Mouse (Mus musculus): ENCODE data around the gene Prdx2.

Gene Prdx2

DNA sequence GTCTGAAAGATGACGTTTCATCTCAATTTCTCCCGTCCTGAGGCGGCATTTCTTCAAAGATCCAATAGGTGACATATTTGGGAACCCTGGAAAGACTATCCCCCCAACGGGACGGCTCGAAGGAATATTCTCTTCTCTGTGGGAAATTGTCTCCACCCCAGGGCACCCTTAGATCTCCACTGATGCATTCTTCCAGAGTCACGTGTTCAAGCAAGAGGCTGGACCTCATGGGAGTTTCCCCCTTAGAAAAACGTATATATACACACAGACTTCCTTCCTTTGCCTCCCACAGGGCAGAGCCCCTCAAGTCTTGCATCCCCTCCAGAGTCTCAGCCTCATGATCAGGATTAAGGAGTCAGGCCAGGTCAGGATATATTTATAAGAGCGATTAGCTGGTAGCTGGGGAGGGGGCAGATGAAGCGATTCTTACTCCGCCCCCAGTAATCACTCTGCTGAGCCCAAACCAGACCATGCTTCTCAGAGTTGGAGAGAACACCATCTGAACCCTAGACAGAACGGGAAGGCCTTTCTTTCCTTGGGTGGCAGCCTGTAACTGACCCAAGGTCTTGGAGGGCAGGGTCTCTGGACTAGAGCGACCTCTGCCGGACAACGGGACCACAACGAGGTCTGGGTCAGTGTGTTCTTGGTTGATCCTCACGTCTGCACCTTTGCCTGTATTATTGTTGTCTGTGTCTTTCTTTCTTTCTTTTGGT is 22.7 kb upstream of the Prdx2 start, which contains the start of gene Rtbdn:
Rtbdn (plus strand) TSS at position 464 of the 713 bp plus-strand sequence.
- DNase-seq (ENCODE audit: low spot score in 2 of 2): no peak

DNA sequence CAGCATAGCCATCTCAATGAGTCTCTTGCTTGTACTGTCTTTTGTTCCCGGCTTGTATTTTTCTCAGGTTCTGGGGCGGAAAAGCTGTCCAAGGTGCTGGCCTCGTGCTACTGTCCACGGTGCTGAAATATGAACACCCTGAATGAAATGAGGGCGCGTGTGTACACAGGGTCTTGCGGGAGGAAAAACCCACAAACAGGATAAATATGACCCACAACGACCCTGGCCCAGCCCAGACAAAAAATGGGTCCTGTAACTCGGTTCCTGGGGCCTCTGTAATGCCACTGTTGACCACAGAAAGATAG is 22.2 kb upstream of the Prdx2 start:
- no peak for DNase-seq (ENCODE audit: low spot score in 2 of 2)

DNA sequence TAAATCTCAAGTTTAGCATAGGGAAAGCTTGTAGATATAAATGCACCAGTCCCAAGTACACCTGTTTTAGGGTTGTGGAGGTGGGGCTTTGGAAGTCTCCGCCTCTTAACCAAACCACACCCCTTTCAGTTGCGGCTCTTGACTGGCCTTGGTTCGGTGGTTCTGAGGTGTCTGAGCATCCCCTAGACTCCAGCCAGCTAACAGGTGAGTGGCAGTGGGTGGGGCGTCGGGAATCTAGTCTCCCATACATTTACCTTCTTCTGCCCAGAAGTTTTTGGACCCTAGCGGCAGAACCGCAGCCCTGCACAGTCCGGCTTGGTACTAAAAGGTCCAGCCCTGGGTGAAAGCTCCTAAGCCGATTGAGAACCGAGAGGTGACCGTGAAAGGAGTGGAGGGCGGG is 19.6 kb upstream of the Prdx2 start:
- DNase-seq (ENCODE audit: low spot score in 2 of 2): no peak

DNA sequence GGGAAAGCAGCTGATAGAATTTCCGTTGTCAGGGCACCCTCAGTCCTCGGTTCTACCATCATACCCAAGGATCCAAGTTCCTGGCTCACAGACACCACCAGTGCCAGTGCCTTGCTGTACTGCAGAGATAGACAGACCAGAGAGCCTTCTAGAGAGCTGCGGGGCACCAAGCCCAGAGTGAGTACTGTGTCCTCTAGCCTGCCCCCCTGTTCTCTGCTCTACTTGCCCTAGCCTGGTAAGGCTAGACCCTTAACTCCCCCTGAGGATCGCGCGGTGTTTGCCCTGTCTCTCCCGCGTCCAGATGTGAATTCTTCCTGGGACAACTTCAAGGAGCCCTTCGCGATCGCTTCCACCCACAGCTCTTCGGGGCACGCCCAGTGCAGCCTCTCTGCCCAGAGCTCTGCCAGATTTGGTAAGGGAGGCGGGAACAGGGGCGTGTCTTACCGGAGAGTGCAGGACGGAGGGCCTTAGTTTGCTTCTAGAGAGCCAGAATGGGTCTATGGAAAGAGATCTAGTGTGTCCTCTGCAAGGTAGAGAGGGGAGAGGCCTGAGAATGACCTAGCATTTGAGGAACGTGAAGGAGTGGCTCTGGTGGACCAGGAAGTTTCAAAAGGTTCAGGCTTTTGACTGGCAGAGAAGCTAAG is 16.7 kb upstream of the Prdx2 start:
- no peak for DNase-seq (ENCODE audit: low spot score in 2 of 2)

DNA sequence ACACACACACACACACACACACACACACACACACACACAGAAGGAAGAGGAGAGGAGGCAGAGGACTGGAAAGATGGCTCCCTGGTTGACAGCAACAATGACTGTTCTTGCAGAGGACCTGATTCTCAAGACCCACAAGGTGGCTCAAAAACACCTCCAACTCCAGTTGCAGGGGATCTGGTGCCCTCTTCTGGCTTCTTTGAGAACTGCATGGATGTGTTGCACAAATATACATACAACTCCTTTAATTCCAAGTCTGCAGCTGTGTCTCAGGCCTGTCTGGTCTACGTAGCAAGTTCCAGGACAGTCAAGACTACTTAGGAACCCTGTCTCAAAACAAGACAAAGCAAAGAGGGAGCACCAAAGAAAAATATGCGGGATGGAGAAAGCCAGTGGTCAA is 12.6 kb upstream of the Prdx2 start:
- peak in 1 of 2 experiments; percentile 87 for DNase-seq (ENCODE audit: low spot score in 2 of 2)

DNA sequence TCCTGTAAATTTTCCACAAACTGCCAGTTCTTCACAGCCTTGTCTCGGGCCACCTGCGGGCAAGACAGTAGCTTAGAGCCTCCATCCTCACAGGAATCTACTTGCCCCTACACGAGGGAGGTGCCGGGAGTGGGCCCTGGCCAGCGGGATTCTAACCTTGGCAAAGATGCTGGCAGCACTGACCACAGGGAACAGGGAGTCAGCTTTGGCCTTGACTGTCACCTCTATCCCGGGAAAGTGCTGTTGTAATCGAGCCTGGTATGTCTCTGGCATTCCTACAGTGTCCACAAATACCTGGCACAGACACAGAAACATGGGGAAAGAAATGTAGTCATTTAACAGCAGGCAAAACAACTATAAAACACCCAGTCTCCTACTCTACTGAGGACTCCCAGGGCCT is 9.6 kb upstream of the Prdx2 start:
- DNase-seq (ENCODE audit: low spot score in 2 of 2): no peak

DNA sequence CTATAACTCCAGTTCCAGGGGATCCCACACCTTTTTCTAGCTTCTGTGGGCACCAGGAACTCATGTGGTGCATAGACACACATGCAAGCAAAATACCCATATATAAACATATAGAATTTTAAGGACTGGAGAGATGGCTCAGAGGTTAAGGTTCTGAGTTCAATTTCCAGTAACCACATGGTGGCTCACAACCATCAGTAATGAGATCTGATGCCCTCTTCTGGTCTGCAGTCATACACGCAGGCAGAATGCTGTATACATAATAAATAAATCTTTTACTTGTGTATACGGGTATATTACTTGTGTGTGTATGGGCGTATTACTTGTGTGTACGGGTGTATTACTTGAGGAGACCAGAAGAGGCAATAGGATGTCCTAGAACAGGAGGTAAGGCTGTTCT is 5.4 kb upstream of the Prdx2 start:
- no peak for DNase-seq (ENCODE audit: low spot score in 2 of 2)

DNA sequence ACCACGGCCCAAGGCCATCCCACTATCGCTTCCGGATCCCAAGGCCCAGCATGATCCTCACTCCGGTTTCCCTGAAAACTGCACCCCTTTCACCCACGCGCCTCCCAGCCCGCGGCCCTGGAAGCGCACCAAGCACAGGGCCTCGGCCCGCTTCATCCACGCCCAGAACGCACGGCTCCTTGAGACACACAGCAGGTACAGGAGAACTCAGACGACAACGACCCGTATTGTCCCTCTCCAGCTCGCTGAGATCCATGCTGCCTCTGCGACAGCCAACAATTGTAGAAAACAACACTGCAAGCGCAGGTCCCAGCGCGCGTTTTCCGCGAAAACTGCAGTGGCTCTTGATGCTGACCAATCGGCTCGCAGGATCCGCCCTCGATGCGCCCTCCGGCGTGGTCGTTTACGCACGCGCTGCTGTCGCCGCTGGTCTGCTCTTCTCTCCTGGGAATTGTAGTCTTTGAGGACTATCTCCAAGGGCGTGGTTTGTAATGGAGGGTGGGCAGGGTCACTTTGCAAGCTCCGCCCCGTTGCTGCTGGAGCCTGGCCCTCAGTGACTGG is 3.6 kb upstream of the Prdx2 start:
- peak; percentile 88 to 95 for DNase-seq (ENCODE audit: low spot score in 2 of 2)

DNA sequence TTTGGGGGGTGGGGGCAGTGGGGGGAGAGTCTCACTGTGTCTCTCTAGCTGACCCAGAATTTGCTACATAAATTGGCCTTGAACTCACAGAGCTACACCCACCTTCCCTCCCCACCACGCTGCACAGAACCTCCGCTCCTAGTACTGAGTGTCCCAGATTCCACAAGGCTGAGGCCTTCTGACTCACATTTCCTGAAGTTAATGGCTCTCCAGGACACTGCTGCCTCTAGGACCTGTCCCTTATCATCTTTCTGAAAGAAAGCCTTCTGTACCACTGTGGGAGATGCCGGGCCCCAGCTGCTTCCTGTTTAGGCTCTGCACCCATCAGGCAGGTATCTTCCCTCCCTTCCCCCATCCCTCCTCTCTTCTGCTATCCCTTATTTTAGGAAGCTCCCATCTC is 2.8 kb upstream of the Prdx2 start:
- DNase-seq (ENCODE audit: low spot score in 2 of 2): no peak

DNA sequence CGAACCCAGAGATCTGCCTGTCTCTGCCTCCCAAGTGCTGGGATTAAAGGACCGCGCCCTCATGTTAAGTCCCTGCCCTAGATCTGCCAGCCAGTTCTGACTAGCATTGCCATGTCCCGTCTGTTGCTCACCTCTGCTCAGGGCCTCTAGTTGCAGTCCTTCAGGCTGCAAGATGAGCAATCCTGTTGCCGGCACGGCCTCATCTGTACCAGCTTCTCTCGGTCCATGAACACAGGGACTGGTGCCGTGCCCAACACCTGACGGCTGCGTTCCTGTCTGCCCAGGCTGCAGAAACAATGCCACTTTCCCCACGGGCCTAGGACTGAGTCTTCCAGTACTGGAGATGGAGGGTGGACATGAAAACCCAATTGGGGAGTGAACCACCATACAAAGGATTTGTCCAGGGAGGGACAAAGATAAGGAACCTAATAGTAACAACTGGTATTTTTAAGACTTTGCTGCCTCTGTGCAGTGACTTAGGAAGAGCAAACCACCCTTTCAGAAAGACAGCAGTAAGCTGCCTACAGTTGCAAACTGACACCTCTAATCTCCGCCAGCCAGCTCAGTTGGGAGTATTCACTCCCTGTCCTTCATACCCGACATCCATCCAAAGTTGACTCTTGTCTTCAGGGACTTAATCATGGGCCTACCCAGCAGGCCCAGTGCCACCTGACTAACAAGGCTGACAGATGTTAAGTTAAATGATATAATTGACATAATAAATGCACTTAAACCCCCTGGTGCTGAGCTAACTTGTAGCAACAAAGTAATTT is 1.7 kb upstream of the Prdx2 start:
- no peak for DNase-seq (ENCODE audit: low spot score in 2 of 2)

DNA sequence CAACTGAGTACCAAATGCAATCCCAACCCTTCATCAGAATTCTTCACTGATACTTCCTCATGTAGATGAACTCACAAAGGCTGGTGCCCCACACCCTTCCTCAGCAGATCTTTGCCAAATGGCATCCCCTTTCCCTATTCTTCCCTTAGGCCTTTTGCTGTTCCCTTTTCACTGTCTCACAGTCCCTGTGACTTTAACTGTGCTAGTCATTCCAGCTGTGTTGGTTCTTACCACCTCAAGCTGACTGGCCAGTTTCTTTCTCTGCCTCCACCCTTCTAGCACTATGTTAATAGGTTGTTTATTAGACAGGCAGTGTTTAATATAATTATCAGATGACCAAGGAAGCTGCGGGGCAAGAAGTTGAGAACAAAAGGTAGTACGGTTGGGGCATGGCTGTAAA is 737 bp upstream of the Prdx2 start:
- no peak for DNase-seq (ENCODE audit: low spot score in 2 of 2)

DNA sequence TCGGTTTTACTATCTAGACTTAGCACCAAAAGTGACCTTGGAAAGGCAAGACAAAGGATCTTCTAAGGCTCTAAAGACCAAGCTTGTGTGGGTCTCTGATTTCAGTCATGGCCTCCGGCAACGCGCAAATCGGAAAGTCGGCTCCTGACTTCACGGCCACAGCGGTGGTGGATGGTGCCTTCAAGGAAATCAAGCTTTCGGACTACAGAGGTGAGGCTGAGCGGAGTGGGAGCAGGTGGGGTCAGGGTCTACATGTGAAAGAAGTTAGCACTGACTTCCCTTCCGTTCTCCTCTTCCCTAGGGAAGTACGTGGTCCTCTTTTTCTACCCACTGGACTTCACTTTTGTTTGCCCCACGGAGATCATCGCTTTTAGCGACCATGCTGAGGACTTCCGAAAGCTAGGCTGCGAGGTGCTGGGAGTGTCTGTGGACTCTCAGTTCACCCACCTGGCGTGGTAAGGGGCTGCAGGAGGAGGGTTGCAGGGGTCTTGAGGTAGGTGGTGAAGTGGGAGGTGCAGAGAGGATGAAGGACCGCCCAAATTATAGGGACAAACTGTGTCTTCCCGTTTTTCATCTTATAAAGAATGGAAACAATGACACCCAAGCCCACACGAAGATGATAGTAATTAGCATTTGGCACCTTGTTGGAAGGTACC is 876 bp downstream of the Prdx2 start:
- no peak for DNase-seq (ENCODE audit: low spot score in 2 of 2)

DNA sequence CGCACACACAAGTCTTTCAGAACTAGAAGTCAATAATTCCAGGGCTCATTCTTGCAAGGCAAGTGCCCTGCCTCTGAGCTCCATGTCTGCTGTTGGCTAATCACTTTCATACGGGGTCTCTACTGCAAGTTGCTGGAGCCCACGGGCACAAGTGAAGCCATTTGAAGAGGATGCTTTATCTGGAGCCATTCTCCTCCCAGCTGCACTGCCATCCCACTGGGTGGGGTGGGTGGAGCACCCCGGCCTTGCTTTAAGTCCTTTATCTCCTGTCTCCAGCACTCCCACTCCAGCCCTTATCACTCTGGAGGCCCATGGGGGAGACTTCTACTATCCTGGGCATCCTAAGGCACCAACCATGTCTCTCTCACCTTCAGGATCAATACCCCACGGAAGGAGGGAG is 1.5 kb downstream of the Prdx2 start:
- no peak for DNase-seq (ENCODE audit: low spot score in 2 of 2)

DNA sequence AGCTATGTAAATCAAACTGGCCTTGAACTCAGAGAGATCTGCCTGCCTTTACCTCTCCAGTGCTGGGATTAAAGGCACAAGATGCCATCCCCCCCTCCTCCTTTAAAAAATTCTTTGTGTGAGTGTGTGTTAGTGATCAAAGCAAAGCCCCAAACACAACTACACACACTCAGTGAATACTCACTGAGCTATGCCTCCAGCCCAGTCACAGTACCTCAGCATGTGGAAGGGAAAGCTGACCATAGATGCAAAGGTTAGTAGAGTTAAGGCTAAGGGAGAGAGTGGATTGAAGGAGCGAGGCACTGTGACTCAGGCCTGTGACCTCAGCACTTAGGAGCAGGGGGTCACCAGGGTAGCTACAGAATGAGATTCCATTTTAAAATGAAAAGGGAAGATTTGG is 3.7 kb downstream of the Prdx2 start:
- DNase-seq (ENCODE audit: low spot score in 2 of 2): no peak

DNA sequence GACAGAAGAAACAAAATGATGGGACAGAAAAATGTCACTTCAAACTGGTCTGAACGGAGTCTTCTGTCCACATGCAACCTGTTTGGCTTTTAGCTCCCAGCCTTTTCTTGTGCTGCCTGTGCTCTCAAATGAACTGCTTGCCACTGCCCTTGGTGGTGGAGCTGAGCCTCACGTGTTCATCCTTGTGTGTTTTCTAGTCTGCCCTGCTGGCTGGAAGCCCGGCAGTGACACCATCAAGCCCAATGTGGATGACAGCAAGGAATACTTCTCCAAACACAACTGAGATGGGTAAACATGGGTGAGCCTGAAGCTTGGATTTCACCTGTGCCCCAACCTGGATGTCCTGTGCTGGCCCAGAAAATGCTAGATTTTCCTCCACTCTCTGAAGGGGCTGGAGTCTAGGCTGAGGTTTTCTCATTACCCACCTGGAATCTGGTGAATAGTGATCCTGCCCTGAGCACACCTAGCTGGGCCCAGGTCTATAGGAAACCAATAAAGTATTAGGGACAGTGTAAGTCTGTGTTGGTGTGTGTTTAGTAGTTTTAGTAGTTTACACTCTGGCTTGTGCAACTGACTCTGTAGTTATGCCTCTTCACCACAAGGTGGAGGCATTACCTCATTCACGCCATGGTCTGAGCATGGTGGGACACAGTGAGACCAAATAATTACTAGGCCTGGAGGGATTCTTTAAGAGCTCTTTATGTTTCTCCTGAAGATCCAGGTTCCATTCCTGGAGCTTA is 4.6 kb downstream of the Prdx2 start:
- peak in 1 of 2 experiments; percentile 58 for DNase-seq (ENCODE audit: low spot score in 2 of 2)

DNA sequence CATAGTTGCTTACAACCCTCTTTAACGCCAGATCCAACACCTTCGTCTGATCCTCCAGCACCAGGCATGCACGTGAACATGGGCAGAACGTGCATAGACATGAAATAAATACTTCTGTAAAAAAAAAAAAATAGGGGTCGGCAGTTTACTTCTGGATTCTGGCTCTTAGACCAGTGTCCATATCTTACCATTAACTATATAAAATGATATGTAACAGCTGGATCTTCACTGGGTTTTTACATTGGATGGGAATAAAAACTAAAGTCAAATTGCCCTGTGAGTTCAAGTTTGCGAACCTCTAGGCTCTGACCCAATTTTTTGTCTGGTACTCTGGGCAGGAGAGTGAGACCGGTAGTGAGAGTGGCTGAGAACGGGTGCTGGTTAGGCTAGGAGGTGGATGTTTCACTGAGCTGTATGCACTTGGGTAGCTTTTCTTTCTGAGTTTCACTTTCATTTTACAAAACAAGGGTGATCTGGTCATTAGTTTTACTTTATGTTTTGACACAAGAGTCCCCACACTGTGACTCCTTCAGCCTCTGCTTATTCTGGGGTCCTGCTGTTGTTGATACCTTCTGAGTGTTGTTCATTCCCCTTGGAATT is 5.3 kb downstream of the Prdx2 start:
- no peak for DNase-seq (ENCODE audit: low spot score in 2 of 2)

DNA sequence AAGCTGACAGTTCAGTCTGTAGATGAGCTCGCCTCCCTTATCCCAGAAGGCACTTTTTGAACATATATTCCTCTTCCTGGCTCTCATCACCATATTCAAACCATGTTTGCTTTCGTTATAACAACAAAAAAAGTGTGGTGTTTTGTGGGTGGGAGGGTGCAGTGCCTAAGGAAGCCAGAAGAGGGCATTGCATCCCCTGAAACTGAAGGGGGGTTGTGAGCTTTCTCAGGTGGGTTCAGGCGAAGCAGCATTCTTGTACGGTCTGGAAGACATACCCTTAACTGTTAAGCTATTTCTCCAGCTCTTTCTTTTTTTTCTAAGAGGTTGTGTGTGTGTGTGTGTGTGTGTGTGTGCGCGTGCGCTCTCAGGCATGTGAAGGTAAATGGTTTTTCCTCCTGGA is 6.0 kb downstream of the Prdx2 start:
- DNase-seq (ENCODE audit: low spot score in 2 of 2): peak in 1 of 2 experiments; percentile 79

DNA sequence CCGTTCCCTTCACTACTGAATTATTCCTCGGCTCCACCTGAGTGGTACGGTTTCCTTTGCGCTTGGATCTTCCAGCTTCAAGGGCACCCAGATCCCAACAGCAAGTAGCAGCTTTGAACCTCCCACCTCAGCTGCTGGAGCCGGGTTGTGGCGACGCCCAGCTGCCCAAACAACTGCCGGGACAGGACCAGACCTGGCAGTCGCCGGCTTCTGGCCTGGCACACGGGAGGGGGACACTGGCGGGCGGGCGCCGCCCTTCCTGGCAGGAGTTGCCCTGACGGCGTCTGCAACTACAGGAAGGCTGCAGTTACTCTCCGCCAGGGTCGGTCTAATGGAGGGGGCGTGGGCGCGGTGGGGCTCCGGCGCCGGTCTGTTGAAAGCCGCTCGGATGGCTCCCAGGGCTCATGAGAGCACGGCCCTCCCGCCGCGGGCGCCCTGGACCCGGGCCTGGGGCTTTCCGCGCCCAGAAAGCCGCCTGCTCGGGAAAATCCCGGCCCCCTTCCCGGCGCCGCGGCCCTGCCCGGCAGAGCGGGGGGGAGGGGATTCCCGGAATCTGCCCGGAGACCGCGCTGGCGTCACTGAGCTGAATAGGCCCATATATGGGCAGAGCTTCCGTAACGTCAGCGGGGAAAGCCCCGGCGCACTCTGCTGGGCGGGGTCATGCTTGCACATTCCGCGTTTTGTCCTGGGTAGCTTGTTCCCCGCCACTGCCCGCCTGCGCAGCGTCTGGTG is 6.8 kb downstream of the Prdx2 start:
- peak; percentile 85 to 97 for DNase-seq (ENCODE audit: low spot score in 2 of 2)

DNA sequence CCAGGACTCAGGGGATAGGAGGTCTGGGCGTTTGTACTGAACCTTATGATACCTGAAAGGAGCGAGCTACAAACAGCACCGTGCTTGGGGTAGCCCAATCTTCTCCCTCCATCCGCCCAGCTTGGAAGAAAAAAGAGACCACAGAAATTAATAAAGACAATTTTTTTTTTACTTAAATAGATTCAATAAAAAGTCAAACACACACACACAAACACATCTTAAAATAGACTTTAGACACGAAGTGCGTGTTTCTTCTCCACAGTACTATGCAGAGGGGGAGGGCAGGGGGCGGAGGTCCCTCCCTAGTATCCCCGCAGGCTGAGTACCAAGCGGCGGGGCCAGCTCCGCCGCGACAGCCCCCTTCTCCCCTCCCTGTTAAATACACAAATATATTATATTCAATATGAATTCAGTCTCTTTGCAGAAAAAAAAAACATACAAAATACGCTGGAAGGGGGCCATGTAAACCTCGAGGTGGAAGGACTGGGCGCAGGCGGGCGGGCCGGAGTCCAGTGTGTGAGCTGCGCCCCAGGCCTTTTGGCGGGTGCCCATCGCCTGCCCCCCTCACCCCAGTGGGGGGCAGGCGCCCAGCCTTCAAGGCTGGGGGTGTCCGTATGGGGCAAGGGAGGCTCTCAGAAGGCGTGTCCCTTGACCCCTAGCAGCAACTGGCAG is 7.5 kb downstream of the Prdx2 start:
- no peak for DNase-seq (ENCODE audit: low spot score in 2 of 2)
